Mouse (Mus musculus) liver, embryonic 14.5 days (tissue): ENCODE data around the gene Stip1.

Experiments used
- CTCF ChIP-seq: IDR thresholded peaks from 2 replicates; pipeline ENCODE4 v1.5.1; 2016; ENCODE audit warnings: antibody characterized with exemption, low read depth, control low read depth
- EP300 ChIP-seq: IDR thresholded peaks from 2 replicates; pipeline ENCODE4 v1.6.1; 2016; ENCODE audit warnings: antibody characterized with exemption, low read depth

- TF ChIP-seq EP300, result no peak
- no peak; the same call in 1 of the 2 replicates for TF ChIP-seq CTCF
Measured at GRCm38 (mm10) chr19:7055173-7055572, 15.4 kb upstream of the Stip1 start.
